18 mouse cellular contexts compared by ENCODE assay signal in genomic region chr13:24154281-24155061, GRCm38 (mm10).
A peak's percentile ranks its signal among the peaks of the same experiment; 100 is the strongest.
DNase-seq lines count a peak whose midpoint lies in the region; ATAC-seq and TF ChIP-seq lines count a peak whose summit lies in the region.
"Had no signal": no experiment of that assay in that cellular context is flagged by ENCODE, and none has a peak within 500 bp of the region (broad histone marks: within the 10 kb centered on the region; RNA-seq: fewer than 3 reads in every experiment).

No protein-coding gene starts in this region.

- H3K27me3 ChIP-seq in midbrain, embryonic 11.5 days (ENCODE audit: control insufficient read depth, insufficient read depth, low read length) = no peaks in the 10 kb centered on the region
- no peaks in the 10 kb centered on the region for H3K27me3 ChIP-seq in midbrain, postnatal 0 days (ENCODE audit: insufficient read depth, low read length)
- H3K27me3 ChIP-seq in MEL (ENCODE audit: control insufficient read depth in 1 of 2, insufficient read depth in 2 of 2, low read length in 2 of 2) = peaks cover 0 to 1% of the 10 kb centered on the region in 2 experiments; a peak in 2 of 4 replicates
- peaks cover 21% of the 10 kb centered on the region; the same call in 1 of the 2 replicates for H3K27me3 ChIP-seq in liver, embryonic 15.5 days
- H3K27me3 ChIP-seq: embryonic facial prominence, embryonic 15.5 days; forebrain, embryonic 15.5 days; hindbrain, embryonic 12.5 days had no signal

- 51% methylated on average over 10 of the region's 10 CpGs for WGBS in midbrain, embryonic 11.5 days
- WGBS in midbrain, postnatal 0 days = 53% methylated on average over 10 of the region's 10 CpGs
- 31% methylated on average over 10 of the region's 10 CpGs for WGBS in liver, embryonic 15.5 days (ENCODE audit: insufficient replicate concordance)

- TF ChIP-seq EP300 in MEL (IDR thresholded peaks at IDR 0.05; ENCODE audit: low read depth in 1 of 2, low read length in 2 of 2) = peak in 1 of 2 experiments; percentile 47; a peak in 2 of 4 replicates

- no peak for TF ChIP-seq RAD21 in MEL (IDR thresholded peaks at IDR 0.05; ENCODE audit: low read depth, low read length)

- H3K9ac ChIP-seq in midbrain, embryonic 11.5 days (ENCODE audit: low read length) = no peak overlapping the region
- H3K9ac ChIP-seq in midbrain, postnatal 0 days (replicated peaks; ENCODE audit: low read length, poor library complexity, severe bottlenecking) = no peak overlapping the region
- no peak overlapping the region for H3K9ac ChIP-seq in MEL (ENCODE audit: control insufficient read depth, low read depth, low read length, poor library complexity, severe bottlenecking)
- H3K9ac ChIP-seq in liver, embryonic 15.5 days = no peak overlapping the region
- H3K9ac ChIP-seq: embryonic facial prominence, embryonic 15.5 days; forebrain, embryonic 15.5 days; hindbrain, embryonic 12.5 days had no signal

- H3K4me3 ChIP-seq in midbrain, embryonic 11.5 days (ENCODE audit: low read depth, low read length) = no peak overlapping the region
- no peak overlapping the region for H3K4me3 ChIP-seq in midbrain, postnatal 0 days (ENCODE audit: low read depth, low read length)
- H3K4me3 ChIP-seq in MEL (ENCODE audit: control insufficient read depth in 1 of 2, insufficient read depth in 1 of 2, low read depth in 2 of 2, low read length in 2 of 2) = no peak overlapping the region
- H3K4me3 ChIP-seq in liver, embryonic 15.5 days (replicated peaks) = no peak overlapping the region
- H3K4me3 ChIP-seq: embryonic facial prominence, embryonic 15.5 days; erythroblast, embryonic 14.5 days; forebrain, embryonic 15.5 days; heart, embryonic 10.5 days; hindbrain, embryonic 12.5 days had no signal

- no peak for TF ChIP-seq POLR2A in MEL (IDR thresholded peaks at IDR 0.05; ENCODE audit: control insufficient read depth in 1 of 2, insufficient read depth in 1 of 2, low read depth in 1 of 2, low read length in 2 of 2, poor library complexity in 1 of 2)

- peak; percentile 76 for DNase-seq in midbrain, embryonic 11.5 days (ENCODE audit: low spot score, missing footprints)
- DNase-seq in midbrain, postnatal 0 days (ENCODE audit: low spot score) = no peak
- DNase-seq in ES-CJ7 (ENCODE audit: low read depth, low spot score) (peak; percentile 12), MEL (ENCODE audit: low read depth, low spot score) (no peak), adipocyte (ENCODE audit: low spot score) (no peak)
- no peak for DNase-seq in kidney, postnatal 10 days
- DNase-seq: gastrocnemius, postnatal 10 days; heart, adult 18-20 months; heart, postnatal 10 days; heart, postnatal 4 days had no signal

- no peaks in the 10 kb centered on the region for H3K4me1 ChIP-seq in midbrain, embryonic 11.5 days (ENCODE audit: control insufficient read depth, insufficient read depth, low read length)
- no peaks in the 10 kb centered on the region for H3K4me1 ChIP-seq in midbrain, postnatal 0 days (ENCODE audit: insufficient read depth, low read length)
- H3K4me1 ChIP-seq in MEL (ENCODE audit: control insufficient read depth in 1 of 2, insufficient read depth in 2 of 2, low read length in 2 of 2) = peaks cover 3 to 12% of the 10 kb centered on the region in 2 experiments
- peaks cover 57% of the 10 kb centered on the region for H3K4me1 ChIP-seq in liver, embryonic 15.5 days (replicated peaks)

- no peak overlapping the region for H3K27ac ChIP-seq in midbrain, embryonic 11.5 days (ENCODE audit: low read depth, low read length)
- H3K27ac ChIP-seq in midbrain, postnatal 0 days (ENCODE audit: low read depth, low read length) = no peak overlapping the region
- H3K27ac ChIP-seq in MEL (ENCODE audit: control insufficient read depth, low read depth, low read length) = no peak overlapping the region
- H3K27ac ChIP-seq in liver, embryonic 15.5 days (replicated peaks) = peak overlapping the region; percentile 19; the same call in 1 of the 2 replicates
- H3K27ac ChIP-seq: embryonic facial prominence, embryonic 15.5 days; forebrain, embryonic 15.5 days; heart, embryonic 10.5 days; hindbrain, embryonic 12.5 days had no signal

- TF ChIP-seq CTCF in midbrain, postnatal 0 days (IDR thresholded peaks at IDR 0.05) = no peak
- TF ChIP-seq CTCF in MEL (IDR thresholded peaks at IDR 0.05 in 2 of 3, conservative IDR thresholded peaks at IDR 0.05 in 1 of 3; ENCODE audit: control insufficient read depth in 1 of 3, insufficient read depth in 1 of 3, low read depth in 2 of 3, low read length in 3 of 3, poor library complexity in 1 of 3, severe bottlenecking in 1 of 3) = no peak

- H3K4me2 ChIP-seq in midbrain, embryonic 11.5 days = no peak overlapping the region
- H3K4me2 ChIP-seq in midbrain, postnatal 0 days (ENCODE audit: low read depth, low read length, poor library complexity, severe bottlenecking) = no peak overlapping the region
- H3K4me2 ChIP-seq in liver, embryonic 15.5 days = peak overlapping the region; percentile 16
- H3K4me2 ChIP-seq: embryonic facial prominence, embryonic 15.5 days; forebrain, embryonic 15.5 days; hindbrain, embryonic 12.5 days had no signal

- H3K36me3 ChIP-seq in midbrain, embryonic 11.5 days (ENCODE audit: control insufficient read depth, insufficient read depth, low read length) = no peaks in the 10 kb centered on the region
- H3K36me3 ChIP-seq in midbrain, postnatal 0 days (ENCODE audit: insufficient read depth, low read length) = no peaks in the 10 kb centered on the region
- peaks cover 0 to 14% of the 10 kb centered on the region in 2 experiments; a peak in 2 of 4 replicates for H3K36me3 ChIP-seq in MEL (ENCODE audit: control insufficient read depth in 1 of 2, insufficient read depth in 2 of 2, low read length in 2 of 2)
- no peaks in the 10 kb centered on the region for H3K36me3 ChIP-seq in liver, embryonic 15.5 days (replicated peaks)
- H3K36me3 ChIP-seq: embryonic facial prominence, embryonic 15.5 days; forebrain, embryonic 15.5 days; G1E; heart, embryonic 10.5 days; hindbrain, embryonic 12.5 days had no signal

- H3K79me2 ChIP-seq in MEL (ENCODE audit: control insufficient read depth, insufficient read depth, low read length, poor library complexity) = no peaks in the 10 kb centered on the region

- no peaks in the 10 kb centered on the region for H3K9me3 ChIP-seq in midbrain, embryonic 11.5 days (ENCODE audit: control insufficient read depth, low read length)
- H3K9me3 ChIP-seq in midbrain, postnatal 0 days (ENCODE audit: low read length) = no peaks in the 10 kb centered on the region
- H3K9me3 ChIP-seq in MEL (replicated peaks; ENCODE audit: insufficient read depth, low read length) = no peaks in the 10 kb centered on the region
- H3K9me3 ChIP-seq in liver, embryonic 15.5 days (replicated peaks) = no peaks in the 10 kb centered on the region
- H3K9me3 ChIP-seq: embryonic facial prominence, embryonic 15.5 days; forebrain, embryonic 15.5 days; G1E; heart, embryonic 10.5 days; hindbrain, embryonic 12.5 days had no signal

- no peak for ATAC-seq in midbrain, embryonic 11.5 days (ENCODE audit: low FRiP score)
- ATAC-seq in midbrain, postnatal 0 days (ENCODE audit: low FRiP score) = no peak
- ATAC-seq in liver, embryonic 15.5 days (ENCODE audit: insufficient read depth) = 0 out of 2 replicates have a peak, but pooled peaks have one; percentile 14
- no peak for ATAC-seq in erythroid progenitor cell, adult 5-6 weeks (replicated peaks; ENCODE audit: low FRiP score, poor library complexity, severe bottlenecking)
- ATAC-seq: forebrain, embryonic 15.5 days had no signal

TF ChIP-seq in MEL, 35 proteins besides CTCF, POLR2A, EP300 and RAD21:
- TF ChIP-seq CHD1 (IDR thresholded peaks at IDR 0.05; ENCODE audit: low read depth, low read length) (no peak), RCOR1 (IDR thresholded peaks at IDR 0.05; ENCODE audit: low read depth, low read length) (peak; percentile 55), TCF12 (IDR thresholded peaks at IDR 0.05; ENCODE audit: low read depth, low read length) (peak; percentile 25; the same call in 1 of the 2 replicates)
TF ChIP-seq in MEL: peak in this region for 2.

Comparison
In these comparisons a context has a peak if more than half of its experiments do, and no peak if none do; other contexts are left out.
1. DNase-seq: peak in midbrain, embryonic 11.5 days (single experiment) and ES-CJ7 (single experiment); none in midbrain, postnatal 0 days (single experiment), MEL (single experiment), kidney, postnatal 10 days (single experiment) and adipocyte (single experiment).